In the genomic region with DNA sequence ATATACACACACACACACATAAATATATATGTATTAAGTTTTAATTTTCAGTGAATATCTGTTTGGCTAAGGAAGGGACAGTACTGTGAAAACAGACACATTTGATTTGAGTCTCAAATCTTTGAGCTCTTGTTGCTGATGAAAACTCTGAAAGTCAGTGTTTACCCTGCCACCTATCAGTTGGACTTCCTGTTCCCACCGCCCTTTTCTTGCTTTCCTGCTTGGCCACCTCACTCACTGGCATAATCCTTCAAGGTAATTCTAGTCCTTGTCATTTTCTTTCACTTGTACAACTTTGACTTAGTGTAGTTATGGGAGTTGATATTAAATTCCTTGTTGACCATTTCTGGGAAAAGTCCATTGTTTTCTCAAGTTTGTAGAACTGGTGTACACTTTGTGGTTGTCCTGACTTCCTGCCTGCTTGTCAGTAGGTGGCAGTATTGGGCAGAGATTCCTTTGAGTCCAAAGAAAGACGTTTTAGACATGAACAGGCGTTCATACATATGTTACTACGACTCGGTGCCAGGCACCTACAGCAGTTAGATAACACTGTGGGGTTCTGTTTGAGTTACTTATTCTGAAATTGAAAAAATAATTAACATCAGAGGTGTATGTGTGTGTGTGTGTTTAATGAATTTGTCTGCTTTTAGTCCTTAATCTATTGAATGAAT, we compare ENCODE assay signal across 9 mouse cellular contexts.
DNase-seq lines count a peak whose midpoint lies in the region; ATAC-seq and TF ChIP-seq lines count a peak whose summit lies in the region.
"Had no signal": no experiment of that assay in that cellular context is flagged by ENCODE, and none has a peak within 500 bp of the region (broad histone marks: within the 10 kb centered on the region; RNA-seq: fewer than 3 reads in every experiment).

No protein-coding gene starts in this region.

- H3K79me2 ChIP-seq in CH12.LX (replicated peaks; ENCODE audit: control insufficient read depth, extremely low read depth, insufficient read depth, poor library complexity, severe bottlenecking): no peaks in the 10 kb centered on the region

- H3K27me3 ChIP-seq in CH12.LX (replicated peaks): no peaks in the 10 kb centered on the region
- no peaks in the 10 kb centered on the region for H3K27me3 ChIP-seq in liver, postnatal 0 days (ENCODE audit: insufficient read depth, low read length)

- in situ Hi-C loops in CH12.LX (cut with MboI; ENCODE audit: low pct_ligation_motif_present, low pct_unique_long_range_greater_than_20kb, low sequenced_read_pairs): no loop called here

- no peaks in the 10 kb centered on the region for H3K9me3 ChIP-seq in CH12.LX (replicated peaks; ENCODE audit: low read length)
- H3K9me3 ChIP-seq in liver, postnatal 0 days (ENCODE audit: low read length): no peaks in the 10 kb centered on the region

- H3K4me1 ChIP-seq in CH12.LX (ENCODE audit: control insufficient read depth in 1 of 2, insufficient read depth in 2 of 2): 0 out of 4 replicates have a peak, but pooled peaks cover 0 to 3% of the 10 kb centered on the region in 2 experiments
- no peaks in the 10 kb centered on the region for H3K4me1 ChIP-seq in liver, postnatal 0 days (ENCODE audit: insufficient read depth)

- intact Hi-C loops in heart, postnatal 36 days (cut with DNase I): loop anchor here (2.0 to 5.0 kb wide), 2 partner anchors 75 to 843 kb away; no protein-coding TSS in a partner anchor

- dilution Hi-C loops in CH12.LX (cut with MboI; ENCODE audit: extremely low pct_ligation_motif_present, extremely low pct_unique_long_range_greater_than_20kb, low sequenced_read_pairs): no loop called here

- DNase-seq in 3134 (ENCODE audit: extremely low read depth, insufficient read length, low spot score) (peak; percentile 11), CH12.LX (ENCODE audit: extremely low read depth) (peak; percentile 73)
- DNase-seq in cerebellum, postnatal 14 days: peak; percentile 61 to 69
- DNase-seq in heart, postnatal 36 days: peak; percentile 7 to 13
- peak; percentile 37 for DNase-seq in large intestine, adult 2 months (ENCODE audit: low read depth, low spot score)
- DNase-seq in liver, postnatal 0 days: peak; percentile 30
- DNase-seq in retina, postnatal 1 day: peak; percentile 69
- DNase-seq in urinary bladder, postnatal 10 days (ENCODE audit: low spot score): no peak

- H3K4me3 ChIP-seq in CH12.LX (replicated peaks in 1 of 3; ENCODE audit: low read depth in 2 of 3, low read length in 2 of 3, poor library complexity in 1 of 3): no peak overlapping the region
- no peak overlapping the region for H3K4me3 ChIP-seq in liver, postnatal 0 days (ENCODE audit: low read depth, low read length)
- H3K4me3 ChIP-seq: erythroblast, embryonic 14.5 days had no signal

- H3K9ac ChIP-seq in CH12.LX (ENCODE audit: insufficient read depth, low read depth): no peak overlapping the region
- no peak overlapping the region for H3K9ac ChIP-seq in liver, postnatal 0 days (replicated peaks)

- ATAC-seq in liver, postnatal 0 days: peak; percentile 70

- no peak overlapping the region for H3K4me2 ChIP-seq in CH12.LX (ENCODE audit: insufficient read depth, low read depth, poor library complexity, severe bottlenecking)
- H3K4me2 ChIP-seq in liver, postnatal 0 days (ENCODE audit: low read depth, low read length): no peak overlapping the region

- no peaks in the 10 kb centered on the region for H3K36me3 ChIP-seq in CH12.LX (replicated peaks in 1 of 2; ENCODE audit: control insufficient read depth in 1 of 2, insufficient read depth in 1 of 2, low read length in 1 of 2)
- no peaks in the 10 kb centered on the region for H3K36me3 ChIP-seq in liver, postnatal 0 days (replicated peaks; ENCODE audit: insufficient read depth, low read length)

- TF ChIP-seq POLR2A in CH12.LX (IDR thresholded peaks at IDR 0.05; ENCODE audit: low read depth, low read length): no peak

- TF ChIP-seq EP300 in CH12.LX (IDR thresholded peaks at IDR 0.05; ENCODE audit: low read length): no peak
- no peak for TF ChIP-seq EP300 in liver, postnatal 0 days (IDR thresholded peaks at IDR 0.05; ENCODE audit: low read depth)

- no peak overlapping the region for H3K27ac ChIP-seq in CH12.LX (ENCODE audit: insufficient read depth, low read depth)
- no peak overlapping the region for H3K27ac ChIP-seq in liver, postnatal 0 days (ENCODE audit: low read depth)

- peak; percentile 68 to 87 for TF ChIP-seq CTCF in CH12.LX (conservative IDR thresholded peaks at IDR 0.05 in 1 of 2, IDR thresholded peaks at IDR 0.05 in 1 of 2; ENCODE audit: low read depth in 2 of 2, low read length in 2 of 2)
- TF ChIP-seq CTCF in liver, postnatal 0 days (IDR thresholded peaks at IDR 0.05; ENCODE audit: low read depth): peak; percentile 80

- WGBS in large intestine, adult 2 months: 32% methylated on average over 5 of the region's 5 CpGs
- 29% methylated on average over 5 of the region's 5 CpGs for WGBS in liver, postnatal 0 days (ENCODE audit: insufficient replicate concordance)

- TF ChIP-seq RAD21 in CH12.LX (IDR thresholded peaks at IDR 0.05; ENCODE audit: low read depth, low read length): peak; percentile 81

TF ChIP-seq in CH12.LX, 34 proteins besides CTCF, POLR2A, EP300 and RAD21:
- 0 out of 2 replicates have a peak, but pooled peaks have one; percentile 38 for TF ChIP-seq ELF1 (IDR thresholded peaks at IDR 0.05; ENCODE audit: low read depth, low read length)
- TF ChIP-seq ZKSCAN1 (IDR thresholded peaks at IDR 0.05; ENCODE audit: borderline replicate concordance, low read depth, low read length): no peak
- TF ChIP-seq SMC3 (IDR thresholded peaks at IDR 0.05; ENCODE audit: low read depth, low read length): peak; percentile 79
TF ChIP-seq in CH12.LX: peak in this region for 2.
